Mouse (Mus musculus) C2C12 (cell line): ENCODE data around the gene Tada1. TPM values are rescaled to one million over a fixed set of nuclear protein-coding genes. Genes with fewer than 3 reads are reported as not detected.

Source experiments
- H3K27me3 ChIP-seq: one replicate; pipeline ENCODE4 v1.6.1; 2011; ENCODE audit not compliant: control insufficient read depth, insufficient read depth, insufficient read length
- H3K36me3 ChIP-seq: one replicate; pipeline ENCODE4 v1.6.1; 2011; ENCODE audit not compliant: control insufficient read depth, insufficient read depth
- H3K4me3 ChIP-seq: one replicate; pipeline ENCODE4 v1.5.1; 2011; ENCODE audit warnings: mild to moderate bottlenecking, control low read depth; ENCODE audit not compliant: poor library complexity, insufficient read depth, severe bottlenecking
- H3K79me2 ChIP-seq: one replicate; pipeline ENCODE4 v1.6.1; 2011; ENCODE audit not compliant: control insufficient read depth, insufficient read depth
- H3K79me3 ChIP-seq: one replicate; pipeline ENCODE4 v1.6.1; 2011; ENCODE audit warnings: low read depth, control low read depth
- H3ac ChIP-seq: one replicate; pipeline ENCODE3; 2011; ENCODE audit warnings: low read depth; ENCODE audit not compliant: control insufficient read depth, insufficient read length
- CEBPB ChIP-seq: IDR thresholded peaks from one replicate; pipeline ENCODE4 v1.6.1; 2011; ENCODE audit warnings: low read depth, mild to moderate bottlenecking, control low read depth, moderate library complexity
- CTCF ChIP-seq: IDR thresholded peaks from one replicate; pipeline ENCODE4 v1.5.1; 2011; ENCODE audit not compliant: control insufficient read depth, insufficient read depth, insufficient read length
- FOSL1 ChIP-seq: IDR thresholded peaks from one replicate; pipeline ENCODE4 v1.8.0; 2011; ENCODE audit warnings: mild to moderate bottlenecking, low read length; ENCODE audit not compliant: poor library complexity, insufficient read depth, severe bottlenecking
- MAX ChIP-seq: IDR thresholded peaks from one replicate; pipeline ENCODE4 v1.6.1; 2011; ENCODE audit warnings: mild to moderate bottlenecking, control low read depth
- MYOD1 ChIP-seq: IDR thresholded peaks from one replicate; pipeline ENCODE4 v1.6.1; 2011; ENCODE audit warnings: low read depth; ENCODE audit not compliant: control insufficient read depth, insufficient read length
- MYOG ChIP-seq: IDR thresholded peaks from one replicate; pipeline ENCODE4 v1.6.1; 2011; ENCODE audit not compliant: control insufficient read depth, insufficient read length; ENCODE audit errors: extremely low read depth
- USF1 ChIP-seq: IDR thresholded peaks from one replicate; pipeline ENCODE4 v1.6.1; 2011; ENCODE audit warnings: low read depth, mild to moderate bottlenecking, control low read depth, moderate library complexity
- polyA plus RNA-seq: library from polyadenylated mRNA; unstranded; fragments of >200 nt; fragmentation: generic; extraction: Trizol; gene quantifications from one replicate; pipeline ENCODE4 v1.2.1, GENCODE M21; 2012; ENCODE audit warnings: missing spikeins

Tada1 gene
- polyA plus RNA-seq, 1 experiment, result 18.5 TPM

DNA sequence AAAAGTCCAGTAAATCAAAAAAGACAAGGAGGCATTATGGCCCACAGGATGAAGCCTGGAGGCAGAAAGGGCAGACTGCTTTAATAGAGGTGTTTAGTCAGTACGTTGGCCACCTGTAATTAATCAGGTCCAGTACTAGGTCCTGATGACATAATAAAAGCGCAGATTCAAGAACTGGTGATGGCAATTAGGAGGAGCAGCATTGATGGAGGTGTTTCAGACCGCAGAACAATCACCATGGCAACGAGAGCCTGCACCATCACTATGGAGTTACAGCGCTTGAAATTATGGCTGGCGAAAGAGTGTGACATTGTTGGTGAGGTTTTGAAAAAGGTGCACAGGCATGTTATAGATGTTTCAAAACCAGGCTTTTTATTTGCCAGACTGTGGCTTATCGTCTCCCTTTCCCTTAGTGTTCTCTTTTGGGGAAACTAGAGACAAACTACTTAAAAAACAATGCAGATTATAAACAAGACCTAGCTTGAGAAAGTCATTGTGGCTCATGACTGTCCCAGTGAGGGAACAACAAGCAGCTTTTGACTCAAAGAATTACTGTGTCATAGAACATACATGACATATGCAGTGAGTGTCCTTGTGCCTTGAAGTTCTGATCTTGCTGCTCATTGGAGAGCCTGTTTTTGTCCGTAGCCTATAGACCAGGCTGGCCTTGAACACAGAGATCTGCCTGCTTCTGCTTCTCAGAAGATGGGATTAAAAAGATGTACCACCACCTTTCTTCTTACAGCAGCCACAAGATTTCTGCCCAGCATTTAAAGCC lies 34.4 kb upstream of the Tada1 start:
- H3K36me3 ChIP-seq, result no peaks in the 10 kb centered on the region
- TF ChIP-seq CEBPB (no peak), MYOD1 (no peak), MAX (no peak), FOSL1 (no peak), CTCF (no peak), MYOG (no peak), USF1 (no peak)
- no peaks in the 10 kb centered on the region for H3K79me3 ChIP-seq

GRCm38 (mm10) chr1:166345602-166346001 lies 33.3 kb upstream of the Tada1 start:
- no peaks in the 10 kb centered on the region for H3K79me3 ChIP-seq
- TF ChIP-seq USF1 (no peak), CTCF (no peak), FOSL1 (no peak), MYOG (no peak), MYOD1 (no peak), CEBPB (no peak), MAX (no peak)
- no peaks in the 10 kb centered on the region for H3K27me3 ChIP-seq
- no peak overlapping the region for H3K4me3 ChIP-seq
- no peaks in the 10 kb centered on the region for H3K36me3 ChIP-seq
- no peak overlapping the region for H3ac ChIP-seq
- H3K79me2 ChIP-seq, result no peaks in the 10 kb centered on the region

More for the DNA sequence above, 34.4 kb upstream of the Tada1 start:
- no peak overlapping the region for H3K4me3 ChIP-seq
- no peaks in the 10 kb centered on the region for H3K79me2 ChIP-seq
- no peaks in the 10 kb centered on the region for H3K27me3 ChIP-seq
- no peak overlapping the region for H3ac ChIP-seq

- H3K79me2 ChIP-seq, result no peaks in the 10 kb centered on the region
- no peaks in the 10 kb centered on the region for H3K36me3 ChIP-seq
- no peak overlapping the region for H3K4me3 ChIP-seq
- no peak overlapping the region for H3ac ChIP-seq
- no peaks in the 10 kb centered on the region for H3K27me3 ChIP-seq
- no peaks in the 10 kb centered on the region for H3K79me3 ChIP-seq
- TF ChIP-seq MYOG (no peak), FOSL1 (no peak), MYOD1 (peak; percentile 12)
Observed at GRCm38 (mm10) chr1:166346906-166347305, 32.0 kb upstream of the Tada1 start.

- Histone ChIP-seq H3K27me3 (no peaks in the 10 kb centered on the region), H3K79me3 (no peaks in the 10 kb centered on the region)
- no peak for TF ChIP-seq MYOD1
- no peak for TF ChIP-seq MAX
- TF ChIP-seq FOSL1, result no peak
- TF ChIP-seq CTCF, result no peak
- TF ChIP-seq MYOG, result no peak
- no peak for TF ChIP-seq USF1
- TF ChIP-seq CEBPB, result no peak
Observed at GRCm38 (mm10) chr1:166349341-166349740, 29.6 kb upstream of the Tada1 start.

DNA sequence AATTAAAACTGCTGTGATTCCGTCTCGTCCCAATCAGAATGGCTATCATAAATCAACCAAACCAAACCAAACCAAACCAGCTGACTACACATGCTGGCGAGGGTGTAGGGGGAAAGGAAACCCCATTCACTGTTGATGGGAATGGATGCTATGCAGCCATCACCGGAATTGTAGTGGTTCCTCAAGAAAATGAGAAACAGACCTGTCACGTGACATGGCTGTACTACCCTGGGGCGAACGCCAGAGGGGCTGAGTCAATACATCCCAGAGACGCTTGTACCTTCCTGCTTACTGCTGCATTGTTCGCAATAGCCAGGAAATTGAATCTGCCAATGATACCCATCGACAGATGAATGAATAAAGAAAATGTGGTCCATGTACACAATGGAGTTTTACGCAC lies 29.1 kb upstream of the Tada1 start:
- Histone ChIP-seq H3K36me3 (no peaks in the 10 kb centered on the region), H3K79me3 (no peaks in the 10 kb centered on the region), H3ac (no peak overlapping the region), H3K4me3 (no peak overlapping the region), H3K27me3 (no peaks in the 10 kb centered on the region), H3K79me2 (no peaks in the 10 kb centered on the region)
- TF ChIP-seq MAX (no peak), USF1 (peak; percentile 57)

More at GRCm38 (mm10) chr1:166349341-166349740, 29.6 kb upstream of the Tada1 start:
- Histone ChIP-seq H3ac (no peak overlapping the region), H3K4me3 (no peak overlapping the region), H3K36me3 (no peaks in the 10 kb centered on the region), H3K79me2 (no peaks in the 10 kb centered on the region)

GRCm38 (mm10) chr1:166360157-166360855 lies 18.6 kb upstream of the Tada1 start:
- TF ChIP-seq CEBPB (no peak), MYOG (no peak), CTCF (peak; percentile 95)
- Histone ChIP-seq H3ac (no peak overlapping the region), H3K4me3 (no peak overlapping the region), H3K27me3 (peaks cover 4% of the 10 kb centered on the region), H3K36me3 (no peaks in the 10 kb centered on the region), H3K79me3 (no peaks in the 10 kb centered on the region), H3K79me2 (no peaks in the 10 kb centered on the region)
